Mouse (Mus musculus) olfactory bulb, adult 2 months (tissue): ENCODE measurements around the gene Hoxb6.

Experiments
- CTCF ChIP-seq: fragments of 200-500 bp; IDR thresholded peaks from 2 replicates; pipeline ENCODE4 v1.5.1; 2012; ENCODE audit warnings: low read depth, mild to moderate bottlenecking, low read length, moderate library complexity; ENCODE audit not compliant: insufficient read depth
- POLR2A ChIP-seq: fragments of 200-500 bp; IDR thresholded peaks from 2 replicates; pipeline ENCODE4 v1.6.1; 2012; ENCODE audit warnings: mild to moderate bottlenecking, low read depth, low read length, moderate library complexity; ENCODE audit not compliant: insufficient read depth

- TF ChIP-seq CTCF (no peak), POLR2A (no peak)
Measured at GRCm38 (mm10) chr11:96318368-96319070, 26.2 kb downstream of the Hoxb6 start.
